Mouse (Mus musculus) myocyte (in vitro differentiated cells): ENCODE data around the gene Efnb1.

ENCODE experiments used
- E2F4 ChIP-seq: IDR thresholded peaks from one replicate; pipeline ENCODE4 v1.6.1; 2011; ENCODE audit warnings: mild to moderate bottlenecking, control low read depth, moderate library complexity; ENCODE audit not compliant: insufficient read depth
- MAX ChIP-seq: IDR thresholded peaks from one replicate; pipeline ENCODE4 v1.6.1; 2011; ENCODE audit warnings: low read depth, mild to moderate bottlenecking, control low read depth
- MYOD1 ChIP-seq, 3 experiments: IDR thresholded peaks; one replicate each; pipeline ENCODE4 v1.6.1; 2011; ENCODE audit warnings: control low read depth in 2 of 3, low read depth in 2 of 3, mild to moderate bottlenecking in 2 of 3, moderate library complexity in 1 of 3; ENCODE audit not compliant: insufficient read length in 2 of 3, control insufficient read depth in 1 of 3
- MYOG ChIP-seq, 3 experiments: IDR thresholded peaks; one replicate each; pipeline ENCODE4 v1.6.1; 2011; ENCODE audit warnings: control low read depth in 2 of 3, low read depth in 2 of 3, mild to moderate bottlenecking in 2 of 3; ENCODE audit not compliant: insufficient read length in 2 of 3, control insufficient read depth in 1 of 3, insufficient read depth in 1 of 3
- POLR2A ChIP-seq: IDR thresholded peaks from one replicate; pipeline ENCODE4 v1.6.1; 2011; ENCODE audit warnings: low read depth, mild to moderate bottlenecking, control low read depth, moderate library complexity; ENCODE audit not compliant: insufficient read length
- POLR2AphosphoS2 ChIP-seq: IDR thresholded peaks from one replicate; pipeline ENCODE4 v1.6.1; 2011; ENCODE audit warnings: low read depth, control low read depth; ENCODE audit not compliant: insufficient read length
- USF1 ChIP-seq: IDR thresholded peaks from one replicate; pipeline ENCODE4 v1.6.1; 2011; ENCODE audit warnings: low read depth, mild to moderate bottlenecking, control low read depth, moderate library complexity

- TF ChIP-seq POLR2A (no peak), MYOG (IDR thresholded peaks at IDR 0.05; ENCODE audit: control insufficient read depth in 1 of 3, insufficient read depth in 1 of 3, insufficient read length in 2 of 3, low read depth in 2 of 3) (no peak), USF1 (no peak), E2F4 (no peak), POLR2AphosphoS2 (no peak), MAX (no peak), MYOD1 (IDR thresholded peaks at IDR 0.05; ENCODE audit: control insufficient read depth in 1 of 3, insufficient read length in 2 of 3, low read depth in 2 of 3) (no peak)
Measured at GRCm38 (mm10) chrX:99119510-99119909, 16.4 kb upstream of the Efnb1 start.
